Mouse (Mus musculus) ES-E14 (cell line): ENCODE results near the gene Snta1. TPM values are rescaled to one million over a fixed set of nuclear protein-coding genes. Genes with fewer than 3 reads are reported as not detected.

Experiments
- DNase-seq: peaks from one replicate; pipeline ENCODE4 v3.0.0-alpha.2; 2013; ENCODE audit warnings: low read depth, low spot score
- H3K27ac ChIP-seq: 2 replicates; pipeline ENCODE4 v1.5.1; 2012; ENCODE audit warnings: low read depth, mild to moderate bottlenecking, low read length, moderate library complexity, mixed read lengths; ENCODE audit not compliant: poor library complexity, insufficient read depth, severe bottlenecking
- H3K36me3 ChIP-seq: 2 replicates; pipeline ENCODE4 v1.6.1; 2012; ENCODE audit warnings: mild to moderate bottlenecking, low read length, moderate library complexity, mixed read lengths; ENCODE audit not compliant: control insufficient read depth, poor library complexity, insufficient read depth, severe bottlenecking
- H3K4me1 ChIP-seq, 2 experiments: fragments of 150-350 bp in 1 of 2; sonication (generic) in 1 of 2; 2 replicates each; pipeline ENCODE4 v1.6.1; 2012; ENCODE audit warnings: low read length in 2 of 2, mild to moderate bottlenecking in 1 of 2, mixed read lengths in 1 of 2; ENCODE audit not compliant: control insufficient read depth in 2 of 2, insufficient read depth in 2 of 2, poor library complexity in 1 of 2
- H3K4me3 ChIP-seq, 2 experiments: fragments of 150-350 bp in 1 of 2; sonication (generic) in 1 of 2; 2 replicates each; pipeline ENCODE4 v1.5.1; 2012; ENCODE audit warnings: low read length in 2 of 2, low read depth in 1 of 2, mild to moderate bottlenecking in 1 of 2, mixed read lengths in 1 of 2; ENCODE audit not compliant: insufficient read depth in 1 of 2, poor library complexity in 1 of 2, severe bottlenecking in 1 of 2
- H3K9ac ChIP-seq: 2 replicates; pipeline ENCODE4 v1.6.1; 2012; ENCODE audit warnings: low read depth, mild to moderate bottlenecking, low read length, mixed read lengths; ENCODE audit not compliant: poor library complexity, insufficient read depth, severe bottlenecking
- H3K9me3 ChIP-seq: fragments of 150-350 bp; sonication (generic); 2 replicates; pipeline ENCODE4 v1.6.1; 2012; ENCODE audit warnings: low read depth, mild to moderate bottlenecking, low read length; ENCODE audit not compliant: control insufficient read depth, insufficient read depth
- CHD2 ChIP-seq: IDR thresholded peaks from 2 replicates; pipeline ENCODE4 v1.6.1; 2014; ENCODE audit warnings: mild to moderate bottlenecking, low read depth, low read length, inconsistent platforms
- HCFC1 ChIP-seq: IDR thresholded peaks from 2 replicates; pipeline ENCODE4 v1.6.1; 2012; ENCODE audit warnings: low read length, inconsistent platforms, borderline replicate concordance; ENCODE audit not compliant: insufficient read depth
- MAFK ChIP-seq: IDR thresholded peaks from 2 replicates; pipeline ENCODE4 v1.6.1; 2014; ENCODE audit warnings: mild to moderate bottlenecking, low read depth, low read length, inconsistent platforms; ENCODE audit not compliant: insufficient read depth
- ZC3H11A ChIP-seq: IDR thresholded peaks from 2 replicates; pipeline ENCODE4 v1.6.1; 2012; ENCODE audit warnings: low read depth, mild to moderate bottlenecking, inconsistent platforms, low read length, borderline replicate concordance
- ZNF384 ChIP-seq: IDR thresholded peaks from 2 replicates; pipeline ENCODE4 v1.6.1; 2012; ENCODE audit warnings: low read depth, low read length, inconsistent platforms
- in situ Hi-C, 2 experiments: fragments of 600-800 bp; cut with MboI; formaldehyde crosslinking; loops; one replicate each; pipeline ENCODE4 v1.15.1; 2025; ENCODE audit warnings: low sequenced_read_pairs in 2 of 2, inconsistent platforms in 1 of 2; ENCODE audit not compliant: unreplicated experiment in 2 of 2
- total RNA-seq: library from RNA; depleted of rRNA; stranded (reverse); fragments of 300-350 nt; gene quantifications from 2 replicates; pipeline ENCODE4 v1.2.3, GENCODE M21; 2012

Snta1 gene
- total RNA-seq, 1 experiment: 11.3 TPM

- no peak for DNase-seq
- H3K27ac ChIP-seq: peak overlapping the region; percentile 89
- peak overlapping the region; percentile 79 for H3K9ac ChIP-seq
- peak overlapping the region; percentile 64 to 74 for H3K4me3 ChIP-seq
- in situ Hi-C loops: no loop called here
- TF ChIP-seq CHD2 (no peak), ZC3H11A (no peak), HCFC1 (no peak), ZNF384 (no peak), MAFK (no peak)
- H3K4me1 ChIP-seq: peaks cover 15 to 25% of the 10 kb centered on the region in 2 experiments
- H3K36me3 ChIP-seq: no peaks in the 10 kb centered on the region; the same call in 1 of the 2 replicates
- H3K9me3 ChIP-seq: no peaks in the 10 kb centered on the region
These were observed 13.2 kb upstream of the Snta1 start for GRCm38 (mm10) chr2:154420942-154421731.

GRCm38 (mm10) chr2:154419631-154420515 lies 12.0 kb upstream of the Snta1 start:
- H3K9me3 ChIP-seq: no peaks in the 10 kb centered on the region
- peak overlapping the region; percentile 64 to 74 for H3K4me3 ChIP-seq
- no peak for DNase-seq
- peaks cover 18 to 22% of the 10 kb centered on the region in 2 experiments for H3K4me1 ChIP-seq
- TF ChIP-seq ZC3H11A: no peak
- no peak for TF ChIP-seq ZNF384
- TF ChIP-seq MAFK: no peak
- no peak for TF ChIP-seq HCFC1
- no peak for TF ChIP-seq CHD2
- in situ Hi-C loops: no loop called here
- peak overlapping the region; percentile 85 for H3K9ac ChIP-seq
- H3K27ac ChIP-seq: peak overlapping the region; percentile 89; the same call in 1 of the 2 replicates
- H3K36me3 ChIP-seq: peaks cover under 1% of the 10 kb centered on the region; the same call in 1 of the 2 replicates

- Histone ChIP-seq H3K36me3 (peaks cover 2% of the 10 kb centered on the region; the same call in 1 of the 2 replicates), H3K9me3 (no peaks in the 10 kb centered on the region), H3K4me1 (peaks cover 13 to 17% of the 10 kb centered on the region in 2 experiments), H3K27ac (peak overlapping the region; percentile 28), H3K9ac (no peak overlapping the region), H3K4me3 (no peak overlapping the region)
- no peak for DNase-seq
- no peak for TF ChIP-seq ZC3H11A
- no peak for TF ChIP-seq MAFK
- in situ Hi-C loops: no loop called here
These were observed 10.1 kb upstream of the Snta1 start for GRCm38 (mm10) chr2:154418001-154418400.

- TF ChIP-seq HCFC1: no peak
- TF ChIP-seq ZNF384: 0 out of 2 replicates have a peak, but pooled peaks have one; percentile 44
- TF ChIP-seq CHD2: no peak
- TF ChIP-seq MAFK: no peak
- 0 out of 2 replicates have a peak, but pooled peaks have one; percentile 40 for TF ChIP-seq ZC3H11A
- in situ Hi-C loops: no loop called here
- Histone ChIP-seq H3K27ac (peak overlapping the region; percentile 66; the same call in 1 of the 2 replicates), H3K9ac (no peak overlapping the region; the same call in 1 of the 2 replicates), H3K36me3 (peaks cover 2% of the 10 kb centered on the region; the same call in 1 of the 2 replicates), H3K9me3 (no peaks in the 10 kb centered on the region), H3K4me1 (peaks cover 10 to 11% of the 10 kb centered on the region in 2 experiments; a peak in 3 of 4 replicates), H3K4me3 (no peak overlapping the region)
- DNase-seq: peak; percentile 87
These were observed 9.2 kb upstream of the Snta1 start for GRCm38 (mm10) chr2:154417107-154417506.
